Mouse (Mus musculus) forebrain, embryonic 16.5 days (tissue): ENCODE measurements around the gene Cryba4. TPM values are rescaled to one million over a fixed set of nuclear protein-coding genes. Genes with fewer than 3 reads are reported as not detected.

ENCODE experiments used
- ATAC-seq: fragments of 200-750 bp; cut with Nextera tagmentation; 2 replicates; pipeline ENCODE4 v1.8.0; 2017; ENCODE audit warnings: mild to moderate bottlenecking, moderate library complexity
- H3K27ac ChIP-seq: fragments of 300-500 bp; sonication (generic); 2 replicates; pipeline ENCODE4 v1.5.1; 2014; ENCODE audit warnings: low read length, control low read depth
- H3K27me3 ChIP-seq: fragments of 300-500 bp; sonication (generic); replicated peaks from 2 replicates; pipeline ENCODE4 v1.6.1; 2014; ENCODE audit warnings: low read length; ENCODE audit not compliant: control insufficient read depth, insufficient read depth
- H3K36me3 ChIP-seq: fragments of 300-500 bp; sonication (generic); 2 replicates; pipeline ENCODE4 v1.6.1; 2014; ENCODE audit not compliant: control insufficient read depth, insufficient read depth
- H3K4me1 ChIP-seq: fragments of 300-500 bp; sonication (generic); replicated peaks from 2 replicates; pipeline ENCODE4 v1.6.1; 2014; ENCODE audit warnings: low read length; ENCODE audit not compliant: control insufficient read depth, insufficient read depth
- H3K4me2 ChIP-seq: fragments of 300-500 bp; sonication (generic); 2 replicates; pipeline ENCODE4 v1.6.1; 2014; ENCODE audit warnings: mild to moderate bottlenecking, low read length, control low read depth
- H3K4me3 ChIP-seq: fragments of 300-500 bp; sonication (generic); replicated peaks from 2 replicates; pipeline ENCODE4 v1.5.1; 2014; ENCODE audit warnings: mild to moderate bottlenecking, low read length, control low read depth
- H3K9ac ChIP-seq: fragments of 300-500 bp; sonication (generic); replicated peaks from 2 replicates; pipeline ENCODE4 v1.6.1; 2014; ENCODE audit warnings: low read depth, low read length, control low read depth
- H3K9me3 ChIP-seq: fragments of 300-500 bp; sonication (generic); 2 replicates; pipeline ENCODE4 v1.6.1; 2016; ENCODE audit warnings: low read length; ENCODE audit not compliant: control insufficient read depth
- WGBS: fragments of 180-500 bp; shearing (Covaris S2); extraction: QIAGEN DNeasy Blood & Tissue Kit; methylation state at CpG from one replicate; pipeline ENCODE4 v1.1.7; 2014; 5-methylcytosine and 5-hydroxymethylcytosine counted together
- polyA plus RNA-seq: library from polyadenylated mRNA; unstranded; fragments of >200 nt; fragmentation: Nextera tagmentation; extraction: Ambion mirVana; gene quantifications from 2 replicates; pipeline ENCODE4 v1.2.1, GENCODE M21; 2015

The Cryba4 gene
- polyA plus RNA-seq, 1 experiment from 2014 or later: 1.4 TPM

DNA sequence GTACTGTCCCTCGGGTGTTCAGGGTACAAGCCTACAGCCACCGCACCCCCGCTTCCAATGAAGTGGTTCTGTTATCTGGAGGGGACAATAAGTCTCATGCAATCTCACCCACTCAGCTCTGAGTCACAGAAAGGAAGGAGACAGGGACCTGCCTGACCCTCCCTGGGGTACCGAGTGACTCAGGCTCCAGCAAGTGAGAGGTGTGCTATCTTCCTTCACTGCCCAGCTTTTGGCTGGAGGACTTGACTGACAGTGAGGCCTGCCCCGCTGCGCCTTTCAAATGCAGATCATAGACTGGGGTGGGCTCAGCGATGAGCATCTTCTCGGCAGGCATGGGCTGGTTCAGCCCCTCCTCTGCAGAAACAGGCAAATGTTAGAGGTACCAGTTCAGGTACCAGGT is 42.8 kb upstream of the Cryba4 start:
- Histone ChIP-seq H3K9ac (no peak overlapping the region), H3K4me2 (no peak overlapping the region), H3K36me3 (no peaks in the 10 kb centered on the region), H3K4me1 (no peaks in the 10 kb centered on the region), H3K4me3 (no peak overlapping the region), H3K27me3 (no peaks in the 10 kb centered on the region), H3K27ac (no peak overlapping the region), H3K9me3 (no peaks in the 10 kb centered on the region)
- 37% methylated on average over 8 of the region's 8 CpGs for WGBS
- no peak for ATAC-seq

DNA sequence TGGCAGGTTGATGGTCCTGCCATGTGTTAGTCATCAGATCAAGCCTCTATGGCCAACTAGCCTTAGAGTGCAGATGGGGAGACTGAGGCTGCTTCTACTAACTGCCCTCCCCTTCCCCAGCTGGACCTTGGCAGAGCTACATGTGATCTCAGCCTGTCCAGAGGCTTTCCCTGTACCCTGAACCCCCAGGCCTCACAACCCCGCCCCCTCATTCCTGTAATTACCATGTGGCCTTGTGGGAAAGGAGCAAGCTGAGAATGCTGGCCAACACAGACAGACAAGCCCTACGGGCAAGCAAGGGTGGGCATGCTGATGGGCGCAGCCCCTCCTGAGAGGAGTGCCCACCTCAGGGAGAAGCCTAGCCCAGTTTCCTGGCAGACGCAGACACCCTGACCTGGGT is 42.4 kb upstream of the Cryba4 start:
- H3K4me2 ChIP-seq: no peak overlapping the region
- H3K27ac ChIP-seq: no peak overlapping the region
- H3K4me3 ChIP-seq: no peak overlapping the region
- no peaks in the 10 kb centered on the region for H3K27me3 ChIP-seq
- no peaks in the 10 kb centered on the region for H3K9me3 ChIP-seq
- 60% methylated on average over 4 of the region's 4 CpGs for WGBS
- H3K4me1 ChIP-seq: 0 out of 2 replicates have a peak, but pooled peaks cover 2% of the 10 kb centered on the region
- no peak for ATAC-seq
- H3K9ac ChIP-seq: no peak overlapping the region
- H3K36me3 ChIP-seq: no peaks in the 10 kb centered on the region

DNA sequence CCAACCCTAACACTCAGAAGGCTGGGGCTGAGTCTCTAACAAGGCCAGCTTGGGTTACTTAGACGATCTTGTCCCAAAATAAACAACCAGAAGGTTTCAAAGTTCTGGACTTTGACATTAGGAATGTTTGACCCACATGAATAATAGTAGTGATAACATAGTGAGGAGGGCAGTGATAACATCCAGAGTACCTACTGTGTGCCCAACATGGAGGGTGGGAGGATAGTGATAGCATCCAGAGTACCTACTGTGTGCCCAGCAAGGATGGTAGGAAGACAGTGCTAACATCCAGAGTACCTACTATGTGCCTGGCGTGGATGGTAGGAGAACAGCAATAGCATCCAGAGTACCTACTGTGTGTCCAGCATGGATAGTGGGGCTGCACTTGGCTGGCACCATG is 41.5 kb upstream of the Cryba4 start:
- H3K4me1 ChIP-seq: peaks cover 6% of the 10 kb centered on the region; the same call in 1 of the 2 replicates
- no peak overlapping the region for H3K9ac ChIP-seq
- no peaks in the 10 kb centered on the region for H3K27me3 ChIP-seq
- H3K36me3 ChIP-seq: no peaks in the 10 kb centered on the region
- no peak for ATAC-seq
- no peak overlapping the region for H3K27ac ChIP-seq
- no peaks in the 10 kb centered on the region for H3K9me3 ChIP-seq
- 84% methylated on average over 2 of the region's 2 CpGs for WGBS
- no peak overlapping the region for H3K4me2 ChIP-seq
- H3K4me3 ChIP-seq: no peak overlapping the region

DNA sequence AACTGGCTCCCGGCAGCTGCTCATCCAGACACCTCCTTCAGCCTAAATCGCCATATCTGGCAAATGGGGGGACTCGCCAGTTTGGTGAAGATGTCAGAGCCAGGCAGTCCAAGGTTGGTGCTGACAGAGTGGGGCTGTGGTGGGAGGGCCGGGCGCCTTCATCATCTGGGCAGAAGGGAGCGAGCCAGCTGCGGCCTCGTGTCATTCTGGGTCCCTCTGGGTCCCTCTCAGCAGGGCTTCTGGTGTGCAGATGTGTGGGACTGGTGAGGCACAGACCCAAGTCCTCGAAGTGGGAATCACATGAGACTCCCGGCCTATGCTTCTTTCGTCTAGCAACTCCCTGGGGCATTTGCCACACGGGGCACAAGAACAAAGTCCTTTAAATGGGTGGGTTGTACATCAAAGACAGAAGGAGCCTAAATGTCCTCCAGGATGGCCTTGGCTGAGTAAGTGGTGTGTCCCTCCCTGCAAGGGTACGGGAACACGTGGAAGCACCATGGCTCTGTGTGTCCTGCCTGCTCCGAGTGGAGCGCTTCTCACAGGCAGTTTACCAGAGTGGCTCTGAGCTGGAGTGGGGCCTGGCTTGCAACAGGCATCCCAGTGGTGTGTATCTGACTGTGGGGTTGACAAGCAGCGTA is 40.1 kb upstream of the Cryba4 start:
- 85% methylated on average over 17 of the region's 17 CpGs for WGBS
- Histone ChIP-seq H3K9ac (no peak overlapping the region), H3K36me3 (no peaks in the 10 kb centered on the region), H3K4me2 (no peak overlapping the region), H3K4me1 (peaks cover 6% of the 10 kb centered on the region; the same call in 1 of the 2 replicates), H3K9me3 (no peaks in the 10 kb centered on the region), H3K4me3 (no peak overlapping the region), H3K27ac (no peak overlapping the region), H3K27me3 (no peaks in the 10 kb centered on the region)
- ATAC-seq: no peak

DNA sequence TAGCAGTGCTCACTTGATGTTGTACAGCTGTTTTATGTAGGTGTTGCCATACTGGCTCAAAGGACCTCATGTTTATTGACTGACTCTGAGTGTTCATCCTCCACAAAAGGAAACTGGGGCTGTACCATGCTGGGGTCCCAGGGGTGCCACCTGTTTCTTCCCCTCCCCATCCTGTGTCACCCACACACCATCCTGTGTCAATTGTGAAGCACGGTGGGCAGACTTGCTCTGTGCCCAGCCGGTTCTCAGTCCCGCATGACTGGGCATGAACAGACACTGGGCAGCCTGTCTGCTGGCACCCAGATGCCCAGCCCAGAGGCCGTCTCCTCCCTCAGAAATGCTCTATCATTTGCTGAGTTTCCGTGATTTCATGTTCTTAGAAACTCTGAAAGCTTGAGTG is 39.5 kb upstream of the Cryba4 start:
- H3K27ac ChIP-seq: no peak overlapping the region
- 73% methylated on average over 5 of the region's 5 CpGs for WGBS

DNA sequence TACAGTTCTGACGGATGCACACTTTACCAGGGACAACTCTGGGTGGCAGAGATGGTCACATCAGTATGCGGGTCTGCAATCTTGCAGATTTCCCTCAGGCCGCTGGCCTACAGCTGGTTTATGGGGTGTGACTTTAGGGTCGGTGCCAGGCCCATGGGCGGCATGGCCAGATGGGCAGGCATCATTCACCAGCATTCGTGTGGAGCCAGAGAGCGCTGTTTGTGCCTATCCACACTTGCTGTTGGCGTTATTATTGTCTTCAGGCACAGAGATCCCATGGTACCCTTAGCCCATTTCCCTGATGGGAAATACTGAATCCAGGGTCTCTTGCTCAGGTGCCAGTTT is 38.2 kb upstream of the Cryba4 start:
- H3K4me3 ChIP-seq: no peak overlapping the region
- H3K9me3 ChIP-seq: no peaks in the 10 kb centered on the region
- H3K4me1 ChIP-seq: peaks cover 6% of the 10 kb centered on the region; the same call in 1 of the 2 replicates
- H3K4me2 ChIP-seq: no peak overlapping the region
- no peak for ATAC-seq
- H3K9ac ChIP-seq: no peak overlapping the region
- no peaks in the 10 kb centered on the region for H3K36me3 ChIP-seq
- H3K27ac ChIP-seq: no peak overlapping the region
- H3K27me3 ChIP-seq: no peaks in the 10 kb centered on the region
- WGBS: 89% methylated on average over 8 of the region's 8 CpGs

More for the DNA sequence above, 39.5 kb upstream of the Cryba4 start:
- ATAC-seq: no peak
- Histone ChIP-seq H3K9me3 (no peaks in the 10 kb centered on the region), H3K9ac (no peak overlapping the region), H3K27me3 (no peaks in the 10 kb centered on the region), H3K36me3 (no peaks in the 10 kb centered on the region), H3K4me1 (peaks cover 6% of the 10 kb centered on the region; the same call in 1 of the 2 replicates), H3K4me2 (no peak overlapping the region), H3K4me3 (no peak overlapping the region)

DNA sequence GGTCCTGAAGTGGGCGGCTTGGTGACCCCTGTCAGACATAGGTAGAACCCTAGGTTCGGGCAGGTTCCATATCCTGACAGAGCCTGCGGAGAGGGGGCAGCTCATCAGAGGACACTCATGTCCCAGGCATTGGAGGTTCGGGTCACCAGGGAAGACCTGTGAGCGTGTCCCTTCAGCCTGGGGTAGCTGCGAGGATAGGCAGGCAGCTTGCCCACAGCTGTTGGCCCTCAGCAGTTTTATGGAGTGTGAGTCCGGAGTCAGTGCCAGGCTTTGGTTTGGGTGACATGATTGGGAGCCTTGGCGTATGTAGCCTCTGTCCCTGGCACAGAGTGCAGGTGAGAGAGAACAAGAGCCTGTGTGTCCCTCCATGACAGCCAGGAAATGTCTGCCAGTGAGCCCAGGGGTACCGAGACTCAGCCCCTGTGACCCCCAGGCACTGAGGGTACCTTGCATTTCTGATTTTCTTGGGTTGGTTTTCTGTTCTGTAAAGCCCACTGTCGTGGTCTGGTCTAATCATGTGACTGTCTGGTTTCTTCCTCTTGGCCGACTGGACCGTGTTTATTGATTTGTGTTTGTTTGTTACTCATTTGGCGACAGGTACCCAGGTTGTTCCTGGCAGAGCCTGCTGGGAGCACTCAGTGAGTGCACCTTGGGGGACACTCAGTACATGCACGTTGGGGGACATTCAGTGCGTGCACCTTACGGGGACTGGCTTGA is 37.7 kb upstream of the Cryba4 start:
- no peak overlapping the region for H3K9ac ChIP-seq
- no peaks in the 10 kb centered on the region for H3K27me3 ChIP-seq
- no peak for ATAC-seq

DNA sequence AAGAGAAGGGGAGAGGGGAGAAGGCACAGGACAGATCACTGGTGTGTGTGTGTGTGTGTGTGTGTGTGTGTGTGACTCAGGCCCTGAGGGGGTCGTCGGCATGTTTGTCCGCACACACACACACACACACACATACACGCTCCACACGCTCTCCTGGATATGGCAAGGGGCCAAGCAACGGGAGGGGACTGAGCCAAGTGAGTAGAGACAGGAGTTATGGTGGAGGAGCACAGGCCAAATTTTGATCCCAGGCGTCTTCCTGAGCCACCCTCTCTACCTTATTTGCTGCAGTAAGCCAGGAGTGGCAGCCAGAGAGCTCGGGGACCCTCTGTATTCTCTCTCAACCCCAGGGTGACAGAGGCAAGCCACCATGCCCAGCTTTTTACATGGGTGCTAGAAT is 36.9 kb upstream of the Cryba4 start:
- Histone ChIP-seq H3K9ac (no peak overlapping the region), H3K4me2 (no peak overlapping the region), H3K27ac (no peak overlapping the region), H3K27me3 (no peaks in the 10 kb centered on the region), H3K4me3 (no peak overlapping the region), H3K9me3 (no peaks in the 10 kb centered on the region), H3K4me1 (peaks cover 6% of the 10 kb centered on the region; the same call in 1 of the 2 replicates), H3K36me3 (no peaks in the 10 kb centered on the region)
- WGBS: 45% methylated on average over 8 of the region's 8 CpGs
- no peak for ATAC-seq

More for the DNA sequence above, 37.7 kb upstream of the Cryba4 start:
- Histone ChIP-seq H3K9me3 (no peaks in the 10 kb centered on the region), H3K4me3 (no peak overlapping the region), H3K4me1 (peaks cover 6% of the 10 kb centered on the region; the same call in 1 of the 2 replicates), H3K36me3 (no peaks in the 10 kb centered on the region), H3K27ac (no peak overlapping the region), H3K4me2 (no peak overlapping the region)
- WGBS: 87% methylated on average over 16 of the region's 16 CpGs

DNA sequence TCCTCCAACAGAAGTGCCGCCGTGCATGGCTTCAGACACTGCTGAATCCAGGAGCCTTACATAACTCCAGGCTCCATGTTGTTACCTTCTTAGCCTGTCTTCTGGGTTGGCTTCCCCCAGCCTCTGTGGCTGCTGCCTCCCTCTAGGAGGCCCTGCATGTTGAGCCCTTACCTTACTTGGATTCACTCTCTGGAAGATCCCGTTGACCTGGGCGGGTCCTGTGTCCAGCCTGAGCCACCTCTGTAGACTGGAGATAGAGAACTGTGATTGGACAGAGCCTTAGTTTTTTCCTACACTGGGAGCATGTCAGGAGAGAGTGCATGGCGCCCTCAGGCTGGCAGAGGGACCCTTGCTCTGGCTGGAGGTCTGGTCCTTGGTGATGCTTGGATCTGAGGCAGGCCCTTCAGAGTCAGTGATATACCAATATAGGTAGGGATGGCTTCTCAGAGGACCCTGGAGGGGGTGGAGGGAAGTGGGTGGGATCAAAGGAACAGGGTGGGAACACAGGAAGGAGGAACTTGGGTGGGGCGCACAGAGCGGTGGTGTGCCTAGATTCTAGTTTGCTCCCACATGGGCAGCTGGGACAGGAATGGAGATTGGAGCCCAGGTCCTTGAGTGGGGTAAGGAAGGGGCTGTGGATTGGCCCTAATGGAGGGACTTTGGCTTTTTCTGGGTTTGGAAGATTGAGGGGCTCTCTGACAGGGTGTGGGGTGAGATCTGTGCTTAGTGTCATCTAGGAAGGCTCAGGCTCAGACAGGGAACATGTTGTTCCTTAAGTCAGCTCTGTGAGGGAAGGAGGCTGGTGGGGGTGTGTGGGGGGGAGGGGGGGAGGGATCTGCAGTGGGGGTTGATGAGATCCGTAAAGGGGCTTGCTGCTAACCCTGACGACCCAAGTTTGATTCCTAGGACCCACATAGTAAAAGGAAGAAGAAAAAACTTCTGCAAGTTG is 36.1 kb upstream of the Cryba4 start:
- 82% methylated on average over 9 of the region's 9 CpGs for WGBS
- H3K4me1 ChIP-seq: peaks cover 6% of the 10 kb centered on the region; the same call in 1 of the 2 replicates
- no peak overlapping the region for H3K27ac ChIP-seq

More for the DNA sequence above, 36.1 kb upstream of the Cryba4 start:
- H3K36me3 ChIP-seq: no peaks in the 10 kb centered on the region
- no peak for ATAC-seq
- no peaks in the 10 kb centered on the region for H3K9me3 ChIP-seq
- H3K4me2 ChIP-seq: no peak overlapping the region
- H3K4me3 ChIP-seq: no peak overlapping the region
- no peaks in the 10 kb centered on the region for H3K27me3 ChIP-seq
- H3K9ac ChIP-seq: no peak overlapping the region
